Mouse (Mus musculus) brown adipose tissue, adult 24 weeks (tissue): ENCODE results near the gene Spred2. TPM values are rescaled to one million over a fixed set of nuclear protein-coding genes. Genes with fewer than 3 reads are reported as not detected.

Experiments used
- H3K27ac ChIP-seq: fragments of 200-500 bp; replicated peaks from 2 replicates; pipeline ENCODE4 v1.5.1; 2012; ENCODE audit warnings: low read depth, mild to moderate bottlenecking, low read length
- H3K4me1 ChIP-seq: fragments of 200-500 bp; 2 replicates; pipeline ENCODE4 v1.6.1; 2012; ENCODE audit warnings: low read length, mixed read lengths; ENCODE audit not compliant: control insufficient read depth, insufficient read depth, insufficient read length
- H3K4me3 ChIP-seq: fragments of 200-500 bp; 2 replicates; pipeline ENCODE4 v1.5.1; 2012; ENCODE audit warnings: low read depth, mild to moderate bottlenecking, low read length, moderate library complexity; ENCODE audit not compliant: insufficient read depth
- polyA plus RNA-seq: library from polyadenylated mRNA; stranded (reverse); fragments of >200 nt; gene quantifications from 2 replicates; pipeline ENCODE4 v1.2.4, GENCODE M21; 2012; ENCODE audit not compliant: missing spikeins, insufficient read depth, insufficient read length

The Spred2 gene
- polyA plus RNA-seq, 1 experiment = 8.4 TPM

- Histone ChIP-seq H3K4me1 (peaks cover 32% of the 10 kb centered on the region), H3K27ac (no peak overlapping the region), H3K4me3 (no peak overlapping the region)
Measured at GRCm38 (mm10) chr11:19976032-19976431, 51.9 kb downstream of the Spred2 start.

- Histone ChIP-seq H3K4me3 (no peak overlapping the region), H3K4me1 (peaks cover 27% of the 10 kb centered on the region), H3K27ac (peak overlapping the region; percentile 1; the same call in 1 of the 2 replicates)
Measured at GRCm38 (mm10) chr11:19977687-19978086, 53.5 kb downstream of the Spred2 start.

- Histone ChIP-seq H3K4me1 (peaks cover 26% of the 10 kb centered on the region), H3K27ac (peak overlapping the region; percentile 74), H3K4me3 (peak overlapping the region; percentile 46)
Measured at GRCm38 (mm10) chr11:19979338-19979737, 55.2 kb downstream of the Spred2 start.

GRCm38 (mm10) chr11:19982113-19982512 lies 57.9 kb downstream of the Spred2 start:
- Histone ChIP-seq H3K27ac (peak overlapping the region; percentile 42), H3K4me3 (no peak overlapping the region), H3K4me1 (peaks cover 42% of the 10 kb centered on the region)

- no peak overlapping the region for H3K4me3 ChIP-seq
- H3K4me1 ChIP-seq = peaks cover 47% of the 10 kb centered on the region
- H3K27ac ChIP-seq = no peak overlapping the region
Measured at GRCm38 (mm10) chr11:19982779-19983178, 58.6 kb downstream of the Spred2 start.

GRCm38 (mm10) chr11:19983298-19983697 lies 59.1 kb downstream of the Spred2 start:
- Histone ChIP-seq H3K4me1 (peaks cover 50% of the 10 kb centered on the region), H3K4me3 (no peak overlapping the region), H3K27ac (no peak overlapping the region)

- Histone ChIP-seq H3K27ac (no peak overlapping the region), H3K4me1 (peaks cover 48% of the 10 kb centered on the region), H3K4me3 (no peak overlapping the region)
Measured at GRCm38 (mm10) chr11:19984029-19984428, 59.9 kb downstream of the Spred2 start.

- Histone ChIP-seq H3K27ac (peak overlapping the region; percentile 26; the same call in 1 of the 2 replicates), H3K4me1 (peaks cover 53% of the 10 kb centered on the region), H3K4me3 (no peak overlapping the region)
Measured at GRCm38 (mm10) chr11:19985283-19985854, 61.2 kb downstream of the Spred2 start.

GRCm38 (mm10) chr11:19986443-19986861 lies 62.3 kb downstream of the Spred2 start:
- Histone ChIP-seq H3K4me1 (peaks cover 59% of the 10 kb centered on the region), H3K4me3 (peak overlapping the region; percentile 30; the same call in 1 of the 2 replicates), H3K27ac (peak overlapping the region; percentile 88)

GRCm38 (mm10) chr11:19986871-19987755 lies 62.9 kb downstream of the Spred2 start:
- H3K4me1 ChIP-seq = peaks cover 56% of the 10 kb centered on the region
- peak overlapping the region; percentile 30 for H3K4me3 ChIP-seq
- peak overlapping the region; percentile 88 for H3K27ac ChIP-seq

GRCm38 (mm10) chr11:19987756-19988091 lies 63.5 kb downstream of the Spred2 start:
- Histone ChIP-seq H3K4me1 (peaks cover 58% of the 10 kb centered on the region), H3K27ac (peak overlapping the region; percentile 88)

GRCm38 (mm10) chr11:19988224-19988623 lies 64.0 kb downstream of the Spred2 start:
- H3K4me1 ChIP-seq = peaks cover 55% of the 10 kb centered on the region
- no peak overlapping the region for H3K4me3 ChIP-seq
- H3K27ac ChIP-seq = peak overlapping the region; percentile 65

More at GRCm38 (mm10) chr11:19987756-19988091, 63.5 kb downstream of the Spred2 start:
- H3K4me3 ChIP-seq = 0 out of 2 replicates have a peak overlapping the region, but pooled peaks have one; percentile 11

GRCm38 (mm10) chr11:19988631-19989030 lies 64.5 kb downstream of the Spred2 start:
- H3K4me3 ChIP-seq = no peak overlapping the region
- H3K27ac ChIP-seq = no peak overlapping the region
- H3K4me1 ChIP-seq = peaks cover 54% of the 10 kb centered on the region

GRCm38 (mm10) chr11:19989141-19989910 lies 65.2 kb downstream of the Spred2 start:
- Histone ChIP-seq H3K4me3 (no peak overlapping the region), H3K27ac (0 out of 2 replicates have a peak overlapping the region, but pooled peaks have one; percentile 15), H3K4me1 (peaks cover 50% of the 10 kb centered on the region)

- no peak overlapping the region for H3K4me3 ChIP-seq
- no peak overlapping the region for H3K27ac ChIP-seq
- peaks cover 44% of the 10 kb centered on the region for H3K4me1 ChIP-seq
Measured at GRCm38 (mm10) chr11:19990731-19991130, 66.6 kb downstream of the Spred2 start.
